Mouse (Mus musculus) neural tube, embryonic 11.5 days (tissue): Measurements from ENCODE around the gene Aff3. TPM values are rescaled to one million over a fixed set of nuclear protein-coding genes. Genes with fewer than 3 reads are reported as not detected.

ENCODE experiments used
- ATAC-seq: fragments of 200-750 bp; cut with Nextera tagmentation; 2 replicates; pipeline ENCODE4 v1.8.0; 2017; ENCODE audit warnings: moderate number of reproducible peaks, mild to moderate bottlenecking, moderate TSS enrichment, moderate library complexity; ENCODE audit not compliant: insufficient read depth, low FRiP score, low TSS enrichment
- DNase-seq: peaks from one replicate; pipeline ENCODE4 v3.0.0-alpha.2; 2015; ENCODE audit warnings: low spot score
- H3K27ac ChIP-seq: fragments of 300-500 bp; sonication (generic); 2 replicates; pipeline ENCODE4 v1.5.1; 2014; ENCODE audit warnings: low read depth, mild to moderate bottlenecking, low read length
- H3K27me3 ChIP-seq: fragments of 300-500 bp; sonication (generic); 2 replicates; pipeline ENCODE4 v1.6.1; 2014; ENCODE audit warnings: mild to moderate bottlenecking, low read length, mixed read lengths; ENCODE audit not compliant: control insufficient read depth, insufficient read depth
- H3K36me3 ChIP-seq: fragments of 300-500 bp; sonication (generic); 2 replicates; pipeline ENCODE4 v1.6.1; 2014; ENCODE audit warnings: mild to moderate bottlenecking, low read length, moderate library complexity, mixed read lengths; ENCODE audit not compliant: control insufficient read depth, insufficient read depth
- H3K4me1 ChIP-seq: fragments of 300-500 bp; sonication (generic); 2 replicates; pipeline ENCODE4 v1.6.1; 2014; ENCODE audit warnings: low read length, mixed read lengths; ENCODE audit not compliant: control insufficient read depth, insufficient read depth
- H3K4me2 ChIP-seq: fragments of 300-500 bp; sonication (generic); 2 replicates; pipeline ENCODE4 v1.6.1; 2014; ENCODE audit warnings: low read depth, mild to moderate bottlenecking, moderate library complexity
- H3K4me3 ChIP-seq: fragments of 300-500 bp; sonication (generic); 2 replicates; pipeline ENCODE4 v1.5.1; 2014; ENCODE audit warnings: low read depth, low read length
- H3K9ac ChIP-seq: fragments of 300-500 bp; sonication (generic); 2 replicates; pipeline ENCODE4 v1.6.1; 2014; ENCODE audit warnings: mild to moderate bottlenecking, low read length
- H3K9me3 ChIP-seq: fragments of 300-500 bp; sonication (generic); 2 replicates; pipeline ENCODE4 v1.6.1; 2016; ENCODE audit warnings: low read length; ENCODE audit not compliant: control insufficient read depth
- WGBS: fragments of 180-500 bp; shearing (Covaris S2); extraction: QIAGEN DNeasy Blood & Tissue Kit; methylation state at CpG from one replicate; pipeline ENCODE4 v1.1.7; 2014; 5-methylcytosine and 5-hydroxymethylcytosine counted together
- polyA plus RNA-seq: library from polyadenylated mRNA; unstranded; fragments of >200 nt; fragmentation: Nextera tagmentation; extraction: Ambion mirVana; gene quantifications from 2 replicates; pipeline ENCODE4 v1.2.1, GENCODE M21; 2014

Aff3 gene
- polyA plus RNA-seq, 1 experiment from 2014 or later, result 33.3 TPM

DNA sequence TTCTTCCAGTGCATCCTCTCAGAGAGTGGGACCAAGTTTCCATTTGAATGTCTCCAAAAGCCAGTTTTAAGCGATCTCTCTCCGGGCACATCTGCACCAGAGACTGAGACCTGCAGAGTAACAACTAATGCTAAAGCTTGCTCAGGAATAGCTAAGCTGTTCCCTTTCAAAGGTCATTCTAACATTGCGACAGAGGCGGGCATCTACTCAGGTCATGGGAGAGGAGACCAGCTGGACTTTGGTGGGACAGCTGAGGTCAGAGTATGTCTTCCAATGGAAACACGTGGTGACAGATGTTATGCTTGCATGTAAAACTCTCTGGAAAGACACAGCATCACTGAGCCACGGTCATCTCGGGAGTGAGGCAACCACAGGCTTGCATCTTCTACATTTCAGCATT lies 488.7 kb downstream of the Aff3 start:
- Histone ChIP-seq H3K9ac (no peak overlapping the region), H3K36me3 (no peaks in the 10 kb centered on the region; the same call in 1 of the 2 replicates), H3K4me2 (no peak overlapping the region), H3K27ac (no peak overlapping the region), H3K9me3 (no peaks in the 10 kb centered on the region), H3K4me3 (no peak overlapping the region), H3K27me3 (no peaks in the 10 kb centered on the region), H3K4me1 (no peaks in the 10 kb centered on the region)
- DNase-seq, result no peak
- no peak for ATAC-seq
- 91% methylated on average over 7 of the region's 7 CpGs for WGBS

- Histone ChIP-seq H3K4me3 (no peak overlapping the region), H3K27me3 (no peaks in the 10 kb centered on the region), H3K27ac (no peak overlapping the region), H3K4me1 (no peaks in the 10 kb centered on the region), H3K4me2 (no peak overlapping the region), H3K9ac (no peak overlapping the region), H3K9me3 (no peaks in the 10 kb centered on the region), H3K36me3 (no peaks in the 10 kb centered on the region)
- ATAC-seq (no peak), DNase-seq (no peak)
- 93% methylated on average over 4 of the region's 4 CpGs for WGBS
Measured at GRCm38 (mm10) chr1:38171874-38172273, 492.9 kb downstream of the Aff3 start.

DNA sequence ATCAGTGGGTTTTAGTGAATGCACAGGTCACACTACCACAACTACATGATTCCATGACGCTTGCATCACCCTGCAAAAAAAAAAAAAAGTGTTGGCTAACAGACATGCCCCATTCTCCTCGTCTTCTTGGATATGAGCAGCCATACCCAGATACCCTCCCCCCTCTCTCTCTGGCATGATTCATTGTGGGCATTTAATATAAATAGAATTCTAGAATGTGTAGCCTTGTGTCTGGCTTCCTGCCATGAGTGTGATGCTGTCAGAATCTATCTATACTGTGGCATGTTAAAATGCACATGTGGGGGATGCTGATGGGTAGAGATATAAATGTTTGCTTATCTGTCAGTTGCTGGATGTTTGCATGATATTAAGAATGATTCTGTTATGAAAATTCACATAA lies 499.1 kb downstream of the Aff3 start:
- H3K4me2 ChIP-seq, result no peak overlapping the region
- no peak for DNase-seq
- no peak overlapping the region for H3K27ac ChIP-seq
- 80% methylated on average over 2 of the region's 2 CpGs for WGBS
- no peak overlapping the region for H3K9ac ChIP-seq
- H3K36me3 ChIP-seq, result no peaks in the 10 kb centered on the region
- H3K4me3 ChIP-seq, result no peak overlapping the region
- no peaks in the 10 kb centered on the region for H3K4me1 ChIP-seq
- H3K27me3 ChIP-seq, result no peaks in the 10 kb centered on the region
- ATAC-seq, result no peak
- no peaks in the 10 kb centered on the region for H3K9me3 ChIP-seq

DNA sequence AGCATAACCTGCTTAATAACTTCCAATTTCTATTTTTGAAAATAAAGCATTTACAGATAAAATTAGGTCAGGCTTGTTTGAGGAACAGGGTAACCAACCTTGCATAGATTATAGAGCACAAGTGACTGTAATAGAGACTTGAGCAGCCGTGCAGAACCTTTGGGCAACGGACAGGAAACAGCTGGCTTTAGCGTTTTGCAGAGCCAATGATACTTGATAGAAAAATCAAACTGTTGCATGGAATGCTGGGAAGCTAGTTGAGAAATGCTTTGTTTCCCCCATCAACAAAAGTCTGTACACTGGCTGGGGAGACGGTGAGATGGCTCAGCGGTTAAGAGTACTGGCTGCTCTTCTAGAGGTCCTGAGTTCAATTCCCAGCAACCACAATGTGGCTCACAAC lies 514.7 kb downstream of the Aff3 start:
- Histone ChIP-seq H3K36me3 (no peaks in the 10 kb centered on the region), H3K4me1 (no peaks in the 10 kb centered on the region), H3K9ac (no peak overlapping the region), H3K27me3 (no peaks in the 10 kb centered on the region), H3K27ac (no peak overlapping the region), H3K4me2 (no peak overlapping the region), H3K9me3 (no peaks in the 10 kb centered on the region), H3K4me3 (no peak overlapping the region)
- DNase-seq (no peak), ATAC-seq (no peak)
- WGBS, result 86% methylated on average over 5 of the region's 5 CpGs

DNA sequence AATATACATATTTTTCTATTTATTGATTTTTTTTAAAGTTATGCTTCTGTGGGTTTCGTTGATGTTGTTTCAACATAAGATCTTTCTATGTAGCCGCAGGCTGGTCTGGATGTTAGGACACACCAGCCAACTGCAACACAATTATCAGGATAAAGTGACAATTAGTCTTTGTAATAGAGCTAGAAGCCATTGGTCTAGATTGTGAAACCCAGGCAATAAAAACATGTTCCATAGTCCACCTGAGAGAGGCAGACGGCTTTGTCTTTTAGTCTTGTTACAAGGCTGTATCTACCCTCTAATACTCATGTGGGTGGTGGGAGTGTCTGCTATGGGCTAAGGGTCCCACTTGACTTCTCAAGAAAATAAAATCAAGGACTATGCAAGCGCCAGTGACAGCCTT lies 518.7 kb downstream of the Aff3 start:
- ATAC-seq, result no peak
- DNase-seq, result no peak
- WGBS, result 92% methylated on average over 4 of the region's 4 CpGs
- H3K4me2 ChIP-seq, result no peak overlapping the region
- no peak overlapping the region for H3K4me3 ChIP-seq
- no peaks in the 10 kb centered on the region for H3K27me3 ChIP-seq
- no peaks in the 10 kb centered on the region for H3K9me3 ChIP-seq
- H3K36me3 ChIP-seq, result no peaks in the 10 kb centered on the region
- no peak overlapping the region for H3K27ac ChIP-seq
- H3K9ac ChIP-seq, result no peak overlapping the region
- no peaks in the 10 kb centered on the region for H3K4me1 ChIP-seq

DNA sequence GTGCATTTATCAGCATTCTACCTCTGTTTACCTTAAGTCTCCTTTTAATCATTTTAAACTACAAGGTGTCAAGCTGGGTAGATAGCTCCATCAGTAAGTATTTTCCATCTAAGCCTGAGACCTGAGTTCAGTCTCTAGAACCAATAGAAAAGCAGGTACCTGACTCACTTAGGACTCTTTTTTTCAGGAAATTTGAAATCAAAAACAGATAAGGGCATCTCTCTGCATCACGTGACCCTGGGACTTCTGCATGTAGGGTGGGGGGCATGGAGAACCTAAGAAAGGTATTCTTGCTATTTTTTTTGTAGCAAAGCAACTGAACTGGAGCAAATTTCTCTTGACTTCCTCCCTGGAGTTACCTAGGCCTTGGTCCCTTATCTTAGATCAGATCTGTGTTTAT lies 523.4 kb downstream of the Aff3 start:
- ATAC-seq (no peak), DNase-seq (no peak)
- WGBS, result 80% methylated on average over 1 of the region's 1 CpGs
- H3K27ac ChIP-seq, result no peak overlapping the region
- H3K9ac ChIP-seq, result no peak overlapping the region
- no peaks in the 10 kb centered on the region for H3K4me1 ChIP-seq
- no peak overlapping the region for H3K4me3 ChIP-seq
- no peaks in the 10 kb centered on the region for H3K9me3 ChIP-seq
- H3K36me3 ChIP-seq, result no peaks in the 10 kb centered on the region
- no peaks in the 10 kb centered on the region for H3K27me3 ChIP-seq
- no peak overlapping the region for H3K4me2 ChIP-seq

DNA sequence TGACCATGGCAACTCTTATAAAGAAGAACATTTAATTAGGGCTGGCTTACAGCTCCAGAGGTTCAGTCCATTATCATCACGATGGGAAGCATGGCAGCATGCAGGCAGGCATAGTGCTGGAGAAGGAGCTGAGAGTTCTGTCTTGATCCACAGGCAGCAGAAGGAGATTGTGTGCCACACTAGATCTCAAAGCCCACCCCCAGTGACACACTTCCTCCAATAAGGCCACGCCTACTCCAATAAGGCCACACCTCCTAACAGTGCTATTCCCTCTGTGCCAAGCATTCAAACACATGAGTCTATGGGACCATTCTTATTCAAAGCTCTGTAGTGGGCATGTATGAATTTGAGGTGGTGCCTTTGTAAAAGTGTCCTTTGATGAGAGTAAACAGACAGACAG lies 523.8 kb downstream of the Aff3 start:
- DNase-seq, result no peak
- WGBS, result 77% methylated on average over 2 of the region's 2 CpGs
- ATAC-seq, result no peak

DNA sequence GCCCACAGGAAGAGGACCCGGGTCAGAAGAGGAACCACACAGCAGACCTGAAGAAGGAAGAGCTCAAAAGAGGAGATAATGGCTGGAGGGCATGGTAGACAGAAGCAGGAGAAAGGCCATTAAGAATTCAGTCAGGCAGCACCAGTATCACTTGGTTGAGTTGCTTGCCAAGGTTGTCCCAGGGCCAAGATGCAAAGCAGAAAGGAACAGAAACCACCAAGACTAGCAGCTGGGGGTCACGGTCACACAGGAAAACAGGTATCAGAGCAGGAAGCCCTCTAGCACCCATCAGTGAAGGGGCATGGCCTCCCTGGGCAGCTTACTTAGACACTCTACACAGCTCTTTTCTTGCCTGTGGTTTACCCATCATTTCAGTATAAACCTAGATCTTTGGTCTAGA lies 525.4 kb downstream of the Aff3 start:
- no peak for DNase-seq

More for the DNA sequence above, 523.8 kb downstream of the Aff3 start:
- Histone ChIP-seq H3K9ac (no peak overlapping the region), H3K27me3 (no peaks in the 10 kb centered on the region), H3K9me3 (no peaks in the 10 kb centered on the region), H3K4me2 (no peak overlapping the region), H3K4me1 (no peaks in the 10 kb centered on the region), H3K36me3 (no peaks in the 10 kb centered on the region), H3K4me3 (no peak overlapping the region), H3K27ac (no peak overlapping the region)

GRCm38 (mm10) chr1:38132942-38133341 lies 531.8 kb downstream of the Aff3 start:
- no peak overlapping the region for H3K4me2 ChIP-seq
- H3K9ac ChIP-seq, result no peak overlapping the region
- 77% methylated on average over 6 of the region's 6 CpGs for WGBS
- H3K4me3 ChIP-seq, result no peak overlapping the region
- H3K9me3 ChIP-seq, result no peaks in the 10 kb centered on the region
- no peak overlapping the region for H3K27ac ChIP-seq
- DNase-seq (no peak), ATAC-seq (no peak)
- no peaks in the 10 kb centered on the region for H3K27me3 ChIP-seq
- H3K4me1 ChIP-seq, result peaks cover 8% of the 10 kb centered on the region; the same call in 1 of the 2 replicates
- no peaks in the 10 kb centered on the region for H3K36me3 ChIP-seq

More for the DNA sequence above, 525.4 kb downstream of the Aff3 start:
- H3K36me3 ChIP-seq, result no peaks in the 10 kb centered on the region
- H3K9me3 ChIP-seq, result no peaks in the 10 kb centered on the region
- H3K9ac ChIP-seq, result no peak overlapping the region
- H3K4me2 ChIP-seq, result no peak overlapping the region
- ATAC-seq, result no peak
- H3K27ac ChIP-seq, result no peak overlapping the region
- 88% methylated on average over 2 of the region's 2 CpGs for WGBS
- no peak overlapping the region for H3K4me3 ChIP-seq
- no peaks in the 10 kb centered on the region for H3K27me3 ChIP-seq
- H3K4me1 ChIP-seq, result no peaks in the 10 kb centered on the region
